Mouse (Mus musculus) lung, adult 2 months (tissue): ENCODE data around the gene Smok2b. TPM values are rescaled to one million over a fixed set of nuclear protein-coding genes. Genes with fewer than 3 reads are reported as not detected.
"Not testable (repeated sequence)": the region's sequence is repeated elsewhere in the genome, so short reads cannot be mapped to it uniquely, and the experiment has no call there.

Experiments
- DNase-seq: peaks from one replicate; pipeline ENCODE4 v3.0.0; 2022
- H3K4me1 ChIP-seq: fragments of 200-500 bp; 2 replicates; pipeline ENCODE4 v1.6.1; 2011; ENCODE audit warnings: low read length; ENCODE audit not compliant: control insufficient read depth, insufficient read depth
- H3K4me3 ChIP-seq: fragments of 200-500 bp; replicated peaks from 2 replicates; pipeline ENCODE3; 2011; ENCODE audit warnings: low read depth, mild to moderate bottlenecking, control low read depth, low read length; ENCODE audit errors: extremely low read depth
- WGBS: fragments of 180-500 bp; shearing (Covaris S2); methylation state at CpG from one replicate; pipeline ENCODE4 v1.1.7; 2018; 5-methylcytosine and 5-hydroxymethylcytosine counted together
- polyA plus RNA-seq: library from polyadenylated mRNA; depleted of rRNA; stranded (reverse); fragments of >200 nt; gene quantifications from 2 replicates; pipeline ENCODE4 v1.2.3, GENCODE M21; 2012; rRNA removed

Gene Smok2b
- polyA plus RNA-seq, result not detected in 2 replicates

GRCm38 (mm10) chr17:13229957-13230356 lies at the start of gene Smok2b:
Gene Smok2b (plus strand): TSS chr17:13230257.
- H3K4me3 ChIP-seq, DNase-seq: not testable (repeated sequence)
- 71% methylated on average over 2 of the region's 2 CpGs for WGBS

GRCm38 (mm10) chr17:13180491-13180890 lies 49.6 kb upstream of the Smok2b start:
- DNase-seq, H3K4me3 ChIP-seq, H3K4me1 ChIP-seq: not testable (repeated sequence)
- WGBS, result 86% methylated on average over 5 of the region's 5 CpGs

More at GRCm38 (mm10) chr17:13229957-13230356, at the start of gene Smok2b:
- H3K4me1 ChIP-seq, result not testable (repeated sequence)

- not testable (repeated sequence) for H3K4me1 ChIP-seq, H3K4me3 ChIP-seq, DNase-seq
- 62% methylated on average over 3 of the region's 4 CpGs for WGBS
These were observed 47.3 kb upstream of the Smok2b start for GRCm38 (mm10) chr17:13182712-13183111.

- 81% methylated on average over 5 of the region's 5 CpGs for WGBS
- not testable (repeated sequence) for H3K4me1 ChIP-seq, DNase-seq, H3K4me3 ChIP-seq
These were observed 45.5 kb upstream of the Smok2b start for GRCm38 (mm10) chr17:13184514-13184913.

- DNase-seq, H3K4me3 ChIP-seq, H3K4me1 ChIP-seq: not testable (repeated sequence)
- WGBS, result 82% methylated on average over 6 of the region's 6 CpGs
These were observed 43.5 kb upstream of the Smok2b start for GRCm38 (mm10) chr17:13186541-13186940.

- DNase-seq, H3K4me3 ChIP-seq, H3K4me1 ChIP-seq: not testable (repeated sequence)
- WGBS, result 57% methylated on average over 6 of the region's 6 CpGs
These were observed 42.4 kb upstream of the Smok2b start for GRCm38 (mm10) chr17:13187621-13188020.

- not testable (repeated sequence) for H3K4me3 ChIP-seq, DNase-seq, H3K4me1 ChIP-seq
- 86% methylated on average over 2 of the region's 2 CpGs for WGBS
These were observed 41.2 kb upstream of the Smok2b start for GRCm38 (mm10) chr17:13188846-13189245.

- H3K4me1 ChIP-seq, H3K4me3 ChIP-seq, DNase-seq: not testable (repeated sequence)
- 82% methylated on average over 10 of the region's 10 CpGs for WGBS
These were observed 39.0 kb upstream of the Smok2b start for GRCm38 (mm10) chr17:13190836-13191583.

- not testable (repeated sequence) for DNase-seq, H3K4me3 ChIP-seq, H3K4me1 ChIP-seq
- 59% methylated on average over 4 of the region's 4 CpGs for WGBS
These were observed 33.6 kb upstream of the Smok2b start for GRCm38 (mm10) chr17:13196486-13196885.

- not testable (repeated sequence) for H3K4me1 ChIP-seq, DNase-seq, H3K4me3 ChIP-seq
- 83% methylated on average over 2 of the region's 2 CpGs for WGBS
These were observed 31.2 kb upstream of the Smok2b start for GRCm38 (mm10) chr17:13198812-13199211.

- 72% methylated on average over 8 of the region's 9 CpGs for WGBS
- not testable (repeated sequence) for H3K4me1 ChIP-seq, DNase-seq, H3K4me3 ChIP-seq
These were observed 30.1 kb upstream of the Smok2b start for GRCm38 (mm10) chr17:13199880-13200409.

- H3K4me1 ChIP-seq, H3K4me3 ChIP-seq, DNase-seq: not testable (repeated sequence)
- 82% methylated on average over 4 of the region's 4 CpGs for WGBS
These were observed 28.5 kb upstream of the Smok2b start for GRCm38 (mm10) chr17:13201551-13201950.

GRCm38 (mm10) chr17:13202453-13203107 lies 27.5 kb upstream of the Smok2b start:
- H3K4me3 ChIP-seq, H3K4me1 ChIP-seq, DNase-seq: not testable (repeated sequence)
- WGBS, result 75% methylated on average over 2 of the region's 3 CpGs

- not testable (repeated sequence) for H3K4me1 ChIP-seq, H3K4me3 ChIP-seq, DNase-seq
- 61% methylated on average over 1 of the region's 1 CpGs for WGBS
These were observed 24.8 kb upstream of the Smok2b start for GRCm38 (mm10) chr17:13205247-13205646.
